ENCODE assay signal across 8 mouse cellular contexts in genomic region chr2:20966176-20967100, GRCm38 (mm10). TPM values are rescaled to one million over a fixed set of nuclear protein-coding genes. Genes with fewer than 3 reads are reported as not detected.
DNase-seq lines count a peak whose midpoint lies in the region; ATAC-seq and TF ChIP-seq lines count a peak whose summit lies in the region.

No protein-coding gene starts in this region.

- no peak for ATAC-seq in hindbrain, embryonic 12.5 days (ENCODE audit: low FRiP score)

- H3K4me3 ChIP-seq in heart, adult 2 months, result peak overlapping the region; percentile 68
- peak overlapping the region; percentile 91 for H3K4me3 ChIP-seq in hindbrain, embryonic 12.5 days

- 25% methylated on average over 18 of the region's 18 CpGs for WGBS in heart, adult 2 months
- 31% methylated on average over 18 of the region's 18 CpGs for WGBS in hindbrain, embryonic 12.5 days

- H3K4me1 ChIP-seq in heart, adult 2 months (ENCODE audit: control insufficient read depth, insufficient read depth, low read length), result peaks cover 8% of the 10 kb centered on the region
- peaks cover 30% of the 10 kb centered on the region for H3K4me1 ChIP-seq in hindbrain, embryonic 12.5 days

- TF ChIP-seq POLR2A in heart, adult 2 months (IDR thresholded peaks at IDR 0.05; ENCODE audit: insufficient read depth, low read depth, low read length), result no peak

- TF ChIP-seq CTCF in heart, adult 2 months (IDR thresholded peaks at IDR 0.05), result no peak

- no peaks in the 10 kb centered on the region for H3K9me3 ChIP-seq in hindbrain, embryonic 12.5 days (replicated peaks)

- no peaks in the 10 kb centered on the region for H3K27me3 ChIP-seq in heart, adult 2 months (ENCODE audit: control insufficient read depth, insufficient read depth, low read length)
- H3K27me3 ChIP-seq in hindbrain, embryonic 12.5 days, result no peaks in the 10 kb centered on the region

- peaks cover 3% of the 10 kb centered on the region for H3K36me3 ChIP-seq in heart, adult 2 months (ENCODE audit: control insufficient read depth, insufficient read depth, low read length)
- H3K36me3 ChIP-seq in hindbrain, embryonic 12.5 days, result no peaks in the 10 kb centered on the region

- no peak for TF ChIP-seq EP300 in heart, adult 2 months (IDR thresholded peaks at IDR 0.05; ENCODE audit: insufficient read depth, low read depth, low read length)

- peak overlapping the region; percentile 92 for H3K27ac ChIP-seq in heart, adult 2 months
- peak overlapping the region; percentile 100 for H3K27ac ChIP-seq in hindbrain, embryonic 12.5 days

- intact Hi-C loops in heart, adult 2 months (cut with DNase I), result loop anchor here (2.0 to 5.0 kb wide), 2 partner anchors 68 to 176 kb away; no protein-coding TSS in a partner anchor
- intact Hi-C loops in heart, postnatal 14 days (cut with DNase I), result loop anchor here (2.0 to 5.0 kb wide), 3 partner anchors 68 to 176 kb away; no protein-coding TSS in a partner anchor

- H3K79me2 ChIP-seq in heart, adult 2 months (replicated peaks; ENCODE audit: control insufficient read depth, insufficient read depth, low read length), result peaks cover 2% of the 10 kb centered on the region; the same call in 1 of the 2 replicates

- DNase-seq in heart, adult 2 months, result peak in 1 of 2 experiments; percentile 22
- DNase-seq in heart, postnatal 14 days, result no peak
- DNase-seq in cerebellum, adult 9-10 months, result peak; percentile 65
- DNase-seq in lung, postnatal 14 days, result peak; percentile 12
- no peak for DNase-seq in frontal cortex, adult 2 months (ENCODE audit: extremely low spot score in 1 of 2, low spot score in 1 of 2)
- no peak for DNase-seq in gastrocnemius, postnatal 25 days
- DNase-seq in left cerebral cortex, adult 11 months (ENCODE audit: low spot score), result no peak

- H3K9ac ChIP-seq in heart, adult 2 months (ENCODE audit: low read depth, low read length), result peak overlapping the region; percentile 91
- peak overlapping the region; percentile 98 for H3K9ac ChIP-seq in hindbrain, embryonic 12.5 days

- peak overlapping the region; percentile 80 for H3K4me2 ChIP-seq in hindbrain, embryonic 12.5 days (replicated peaks)

RNA-seq across cellular contexts. Expression of gene Arhgap21, which starts 2.2 kb away (rescaled TPM):
- 10 to 100 TPM; 65.2 to 74.5 TPM for total RNA-seq in heart, adult 2 months (2021)
- polyA plus RNA-seq in heart, adult 2 months (2012; rRNA removed), result 18.1 and 27.9 TPM in 2 replicates
- 10 to 100 TPM; 84.5 to 91.7 TPM for total RNA-seq in heart, postnatal 14 days (2021)
- polyA plus RNA-seq in hindbrain, embryonic 12.5 days (2016; fragmentation: Nextera tagmentation; extraction: Ambion mirVana), result 64.4 and 66.1 TPM in 2 replicates
- 112 and 131 TPM in 2 replicates for polyA plus RNA-seq in frontal cortex, adult 2 months (2012; rRNA removed)
- total RNA-seq in gastrocnemius, postnatal 25 days (2021), result 10 to 100 TPM; 24.1 to 30.2 TPM

Comparison
In these comparisons a context has a peak if more than half of its experiments do, and no peak if none do; other contexts are left out.
1. DNase-seq: peak in cerebellum, adult 9-10 months (single experiment) and lung, postnatal 14 days (single experiment); none in heart, postnatal 14 days (0 of 2), frontal cortex, adult 2 months (0 of 2), gastrocnemius, postnatal 25 days (single experiment) and left cerebral cortex, adult 11 months (single experiment).